Mouse (Mus musculus) lung, adult 18-20 months (tissue): ENCODE data around the gene Endod1.
"Not testable (repeated sequence)": the region's sequence is repeated elsewhere in the genome, so short reads cannot be mapped to it uniquely, and the experiment has no call there.

Experiments
- DNase-seq, 2 experiments: peaks; one replicate each; pipeline ENCODE4 v3.0.0; 2022; ENCODE audit warnings: mixed read lengths in 2 of 2

Endod1 gene

DNA sequence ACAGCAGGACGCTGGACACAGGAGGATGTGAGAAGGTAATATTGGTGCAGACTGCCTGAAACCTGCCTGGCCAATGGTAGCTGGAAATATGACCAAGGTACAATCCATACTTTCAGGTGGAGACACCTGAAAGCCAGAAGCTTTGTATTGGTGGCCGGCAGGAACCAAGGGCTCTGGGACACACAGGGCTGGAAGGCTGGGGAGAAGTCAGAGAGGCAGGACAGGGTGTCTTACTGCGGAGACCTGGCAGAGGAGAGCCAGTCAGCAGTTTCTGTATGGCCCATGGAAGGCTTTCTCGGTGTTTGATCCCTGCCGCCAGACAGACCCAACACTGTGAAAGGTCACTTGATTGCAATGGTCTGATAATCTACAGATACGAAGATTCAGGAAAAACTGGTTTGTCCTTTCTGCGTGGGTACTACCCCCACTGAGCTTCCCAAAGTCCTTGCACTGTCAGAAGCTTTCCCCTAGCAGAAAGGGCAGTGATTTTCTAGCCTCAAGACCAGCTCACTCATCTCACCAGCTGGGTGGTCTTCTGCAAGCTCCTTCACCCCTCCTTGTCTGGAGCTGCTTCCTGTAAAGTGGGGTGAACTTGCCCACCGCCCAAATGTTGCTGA is 1.4 kb downstream of the Endod1 start:
- no peak for DNase-seq

DNA sequence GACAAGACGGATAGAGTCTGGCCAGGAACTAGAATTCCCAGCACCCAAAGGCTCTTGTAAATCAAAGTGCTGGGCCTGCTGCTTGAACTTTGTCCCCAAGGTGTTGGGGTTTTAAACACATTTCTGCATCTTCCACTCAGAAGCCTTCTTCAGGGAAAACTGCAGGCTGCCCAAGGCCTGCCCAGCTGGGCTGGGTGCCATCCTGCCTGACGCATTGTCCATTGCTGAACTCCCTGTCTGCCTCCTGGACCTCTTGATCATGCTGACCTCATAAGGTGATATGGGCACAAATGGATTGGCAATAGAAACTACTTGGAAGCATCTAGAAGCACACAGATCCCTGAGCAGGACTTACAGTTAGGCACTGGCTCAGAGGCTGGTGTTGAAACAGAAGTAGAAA is 3.2 kb downstream of the Endod1 start:
- DNase-seq = peak in 1 of 2 experiments; percentile 41

DNA sequence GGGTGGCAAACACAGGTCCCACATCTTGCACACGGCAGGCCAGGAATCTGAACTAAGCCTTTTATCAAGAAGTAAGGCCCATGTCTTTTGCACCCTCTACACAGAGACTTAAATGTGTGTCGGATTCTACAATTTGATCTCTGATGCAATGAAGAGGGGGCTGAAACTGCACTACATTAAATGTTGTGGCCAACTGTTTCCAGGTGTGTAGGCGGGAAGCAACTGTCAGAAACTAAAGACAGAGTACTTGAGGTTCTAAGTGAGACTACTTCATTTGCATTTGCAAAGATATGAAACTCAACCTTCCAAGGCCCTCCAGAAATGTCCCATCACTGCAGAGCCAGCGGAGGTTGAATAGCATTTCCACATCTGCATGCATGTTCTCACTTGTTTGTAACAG is 5.2 kb downstream of the Endod1 start:
- no peak for DNase-seq

DNA sequence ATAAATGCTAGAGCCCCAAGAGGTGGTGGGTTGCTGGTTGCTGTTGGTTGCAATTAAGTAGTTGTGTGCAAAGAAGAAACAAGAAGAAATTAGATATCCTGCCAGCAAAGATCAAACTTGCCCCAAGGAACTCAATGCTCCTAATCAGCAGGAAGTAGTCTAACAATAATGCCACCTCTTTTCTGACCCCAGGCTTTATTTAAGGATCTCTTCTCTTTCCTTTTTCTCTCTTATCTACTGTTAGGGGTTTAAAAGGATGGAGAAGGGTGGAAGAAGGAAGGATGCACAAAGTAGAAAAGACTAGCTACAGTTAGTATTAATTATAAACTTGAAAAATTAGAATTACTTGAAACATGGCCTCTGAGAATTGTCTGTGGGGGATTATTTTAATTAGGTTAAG is 8.9 kb downstream of the Endod1 start:
- no peak for DNase-seq

DNA sequence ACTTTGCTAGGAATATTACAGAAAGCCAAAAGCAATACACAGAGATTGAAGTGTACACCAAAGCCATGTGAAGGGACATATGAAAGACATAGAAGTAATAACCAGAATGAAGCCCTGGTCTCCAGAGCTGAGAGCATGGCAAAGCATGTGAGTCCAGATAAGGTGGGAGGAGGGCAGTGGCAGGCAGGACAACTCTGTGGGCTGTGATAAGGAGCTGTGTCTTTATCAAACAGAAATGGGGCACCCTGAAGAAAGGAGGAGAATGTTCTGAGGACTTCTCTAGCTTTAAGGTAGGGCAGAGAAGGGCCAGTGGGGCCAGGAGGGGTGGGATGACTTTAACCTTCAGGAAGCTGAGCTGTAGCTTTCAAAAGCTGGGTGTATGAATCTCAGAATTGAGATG is 12.0 kb downstream of the Endod1 start:
- DNase-seq = no peak

DNA sequence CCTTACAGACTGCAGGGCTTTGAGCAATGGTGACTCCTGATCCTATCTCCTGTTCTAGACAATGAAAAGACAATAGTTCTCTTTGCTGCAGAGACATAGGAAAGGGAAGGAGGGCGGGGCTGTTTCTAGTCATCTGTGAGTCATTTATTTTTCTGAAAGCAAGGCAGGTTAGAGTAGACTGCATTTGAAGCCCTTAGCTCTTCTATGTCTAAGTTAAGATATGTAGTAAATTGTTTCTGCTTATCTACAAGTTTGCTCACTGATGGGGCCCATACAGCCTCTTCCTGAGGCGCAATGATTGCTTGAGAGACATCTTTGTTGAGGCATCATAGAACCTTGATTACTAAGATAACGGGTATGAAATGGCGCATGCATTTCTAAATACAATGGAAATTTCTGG is 13.5 kb downstream of the Endod1 start:
- DNase-seq = no peak

DNA sequence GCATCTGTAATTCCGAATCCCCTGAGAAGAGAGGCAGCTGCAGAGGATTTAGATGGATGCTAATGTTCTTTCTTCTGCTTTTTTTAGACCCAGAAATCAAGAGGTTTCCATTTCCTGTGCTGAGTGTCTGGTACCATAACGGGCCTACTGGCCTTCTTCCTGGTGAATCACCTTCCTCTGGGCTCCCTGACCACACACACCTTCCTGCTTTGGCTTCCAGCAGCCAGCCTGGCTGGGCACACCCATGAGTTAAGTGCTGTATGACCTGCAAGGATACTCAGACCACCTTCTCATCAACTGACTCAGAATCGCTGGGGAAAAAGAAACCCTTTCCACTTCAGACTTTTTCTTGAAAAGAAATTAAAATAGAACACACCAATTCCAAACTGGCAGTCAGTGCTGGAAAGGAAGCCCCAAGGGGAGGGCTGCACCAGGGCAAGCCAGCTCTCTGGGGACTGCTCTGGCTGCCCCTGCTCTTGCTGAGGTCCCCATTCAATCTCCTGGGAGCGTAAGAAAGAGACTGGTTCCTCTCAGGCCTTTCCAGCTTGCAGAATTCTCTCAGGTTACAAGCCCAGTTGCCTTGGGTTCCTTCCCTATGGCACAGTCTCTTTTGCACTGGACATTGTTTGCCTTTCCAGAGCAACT is 15.7 kb downstream of the Endod1 start:
- no peak for DNase-seq

DNA sequence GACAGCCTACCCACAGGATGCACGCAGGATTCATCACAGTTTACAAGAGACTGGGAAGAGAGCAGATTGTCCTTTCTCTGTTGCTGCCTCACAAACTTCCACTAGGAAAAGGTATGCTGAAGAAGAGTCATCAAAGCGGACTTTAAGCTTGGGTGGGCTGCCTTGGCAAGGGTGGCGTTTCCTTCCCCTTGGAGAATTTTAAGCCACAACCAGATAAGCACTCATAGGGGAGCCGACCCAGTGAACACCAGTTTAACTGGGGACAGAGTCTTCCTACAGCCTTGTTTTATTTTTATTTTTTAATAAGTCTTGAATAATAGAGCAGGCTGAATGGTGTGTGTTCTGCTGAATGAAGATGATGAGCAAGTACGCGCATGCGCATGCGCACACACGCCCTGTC is 16.6 kb downstream of the Endod1 start:
- no peak for DNase-seq

DNA sequence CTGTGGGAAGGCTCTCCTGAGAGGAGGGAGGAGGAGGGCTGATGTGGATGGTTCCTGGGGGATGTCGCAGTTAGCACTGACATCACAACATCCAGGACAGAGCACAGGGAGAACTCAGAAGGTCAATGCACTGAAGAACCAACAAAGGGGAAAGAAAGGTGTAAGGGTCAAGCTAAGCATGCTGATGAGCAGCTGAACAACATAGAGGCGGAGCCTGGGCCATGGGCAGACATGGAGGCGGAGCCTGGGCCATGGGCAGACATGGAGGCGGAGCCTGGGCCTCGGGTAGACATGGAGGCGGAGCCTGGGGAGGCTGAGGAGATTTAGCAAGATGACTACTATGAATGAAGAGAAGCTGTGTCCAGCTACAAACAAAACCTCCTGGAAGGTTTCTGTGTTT is 17.8 kb downstream of the Endod1 start:
- no peak for DNase-seq

DNA sequence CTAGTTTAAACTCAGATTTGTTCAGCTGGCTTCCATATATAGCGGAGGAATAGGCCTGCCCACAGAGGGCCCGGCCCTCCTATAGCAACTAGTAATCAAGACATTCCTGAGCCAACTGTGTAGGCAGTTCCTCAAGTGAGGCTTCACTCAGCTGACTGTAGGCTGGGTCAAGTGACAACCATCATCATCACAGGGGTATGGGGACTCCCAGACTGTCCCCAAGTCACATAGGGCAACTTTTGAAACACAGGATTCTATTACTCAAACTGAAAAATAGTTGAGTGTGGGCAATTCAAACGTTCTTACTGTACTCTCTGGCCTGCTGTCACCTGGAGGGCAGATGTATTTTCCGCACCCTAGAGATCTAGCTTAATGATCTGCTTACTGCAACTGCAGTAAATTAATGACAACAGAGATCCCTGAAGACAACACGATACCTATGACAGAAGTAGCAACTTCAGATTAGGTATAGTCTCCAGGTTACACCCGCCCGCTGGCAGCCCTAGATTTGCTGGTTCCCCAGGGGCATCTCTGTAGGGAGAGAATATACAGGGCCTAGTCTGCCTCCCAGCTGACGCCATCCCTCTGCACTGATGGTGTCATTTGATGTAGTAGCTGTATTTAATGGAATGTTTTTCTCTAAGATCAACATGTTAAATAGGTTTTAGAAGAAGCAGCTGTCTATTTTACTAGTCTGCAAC is 19.1 kb downstream of the Endod1 start:
- DNase-seq = no peak

DNA sequence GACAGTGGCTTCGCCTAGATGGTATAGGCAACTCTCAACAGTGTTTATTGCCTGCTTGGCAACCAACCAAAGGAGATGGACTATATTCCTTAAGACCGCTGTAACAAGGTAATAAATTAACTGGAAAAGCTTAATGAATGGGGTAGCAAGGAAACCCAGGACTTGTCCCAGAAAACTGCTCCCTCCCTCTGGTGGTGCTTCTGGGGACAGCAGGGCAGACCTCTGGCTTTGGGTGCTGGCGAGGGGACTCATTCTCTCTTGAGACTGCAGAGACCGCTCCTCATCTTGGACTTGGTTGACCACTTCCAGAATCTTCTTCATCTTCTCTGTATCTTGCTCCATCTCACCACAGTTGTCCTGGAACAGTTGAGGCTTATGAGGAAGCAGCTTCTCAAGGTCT is 24.3 kb downstream of the Endod1 start:
- DNase-seq = no peak

DNA sequence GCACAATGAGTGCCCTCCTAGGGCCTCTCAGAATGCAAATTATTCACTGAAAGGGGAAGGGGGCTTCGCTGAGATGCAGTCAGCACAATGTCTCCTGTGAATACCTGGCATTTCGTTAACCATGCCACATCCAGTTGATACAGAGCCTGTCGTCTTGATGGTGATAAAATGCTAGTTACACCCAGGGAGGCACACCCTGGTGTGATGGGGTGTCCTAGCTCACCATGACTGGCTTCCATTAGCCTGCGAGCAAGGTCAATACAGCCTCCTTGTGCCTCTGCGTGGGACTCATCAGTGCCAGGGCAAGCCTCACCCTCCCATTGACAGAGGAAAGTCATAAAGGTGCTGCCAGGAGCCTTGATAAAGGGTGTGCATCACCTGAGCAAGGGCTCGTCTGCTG is 26.5 kb downstream of the Endod1 start:
- DNase-seq = no peak

DNA sequence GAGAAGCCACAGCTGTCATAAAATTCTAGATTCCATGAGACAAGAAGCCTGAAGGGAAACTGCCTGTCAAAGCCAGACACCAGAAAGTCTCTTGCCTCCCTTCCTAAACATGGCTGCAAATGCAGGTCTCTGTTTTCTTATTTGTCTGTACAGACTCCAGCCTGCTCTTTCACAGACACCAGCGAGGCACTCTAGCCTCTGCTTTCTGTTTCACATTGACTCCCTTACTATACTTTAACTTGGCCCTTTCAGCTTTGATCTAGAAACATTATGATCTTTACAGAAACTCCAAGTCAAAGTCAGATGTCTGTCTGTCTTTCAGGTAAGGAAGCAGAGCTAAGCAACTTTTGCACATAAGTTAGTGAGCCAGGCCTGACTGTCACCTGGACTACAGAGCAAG is 29.0 kb downstream of the Endod1 start:
- DNase-seq = no peak

DNA sequence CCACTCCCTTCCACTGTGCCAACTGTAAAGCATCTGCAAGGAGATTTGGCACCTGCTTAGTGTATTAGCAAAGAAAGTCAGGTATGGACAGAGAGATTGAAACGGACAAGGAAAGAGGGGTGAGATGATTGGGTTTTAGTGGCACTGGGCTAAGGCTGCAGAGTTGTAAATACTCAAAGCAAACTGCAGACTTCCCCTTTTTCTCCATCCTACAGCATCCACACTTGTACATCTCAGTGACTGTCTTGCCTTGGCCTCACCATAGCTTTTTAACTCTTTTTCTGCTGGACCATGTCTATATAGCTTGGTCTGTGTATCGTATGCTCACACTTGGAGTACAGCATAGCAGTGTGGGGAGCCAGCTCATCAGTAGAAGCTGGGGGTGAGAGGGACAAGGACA is 30.5 kb downstream of the Endod1 start:
- no peak for DNase-seq

DNA sequence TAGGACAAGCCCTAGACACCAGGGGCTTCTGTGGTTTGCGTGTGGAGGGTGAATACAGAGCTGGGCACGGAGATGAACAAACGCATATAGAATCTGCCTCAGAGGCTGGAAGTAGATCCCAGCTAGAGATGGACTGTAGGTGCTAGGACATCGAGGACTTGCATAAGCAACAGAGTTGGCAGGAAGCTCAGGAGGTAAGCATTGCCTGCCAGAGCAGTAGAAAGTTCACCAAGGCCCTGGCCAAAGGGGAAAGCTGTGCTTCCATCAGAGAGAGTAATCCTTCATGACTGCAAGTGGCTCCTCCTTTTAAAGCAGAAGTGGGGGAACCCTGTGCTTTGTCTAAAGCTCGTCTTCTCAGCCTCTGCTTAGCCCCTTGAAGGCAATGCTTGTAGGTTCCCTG is 31.9 kb downstream of the Endod1 start:
- no peak for DNase-seq

DNA sequence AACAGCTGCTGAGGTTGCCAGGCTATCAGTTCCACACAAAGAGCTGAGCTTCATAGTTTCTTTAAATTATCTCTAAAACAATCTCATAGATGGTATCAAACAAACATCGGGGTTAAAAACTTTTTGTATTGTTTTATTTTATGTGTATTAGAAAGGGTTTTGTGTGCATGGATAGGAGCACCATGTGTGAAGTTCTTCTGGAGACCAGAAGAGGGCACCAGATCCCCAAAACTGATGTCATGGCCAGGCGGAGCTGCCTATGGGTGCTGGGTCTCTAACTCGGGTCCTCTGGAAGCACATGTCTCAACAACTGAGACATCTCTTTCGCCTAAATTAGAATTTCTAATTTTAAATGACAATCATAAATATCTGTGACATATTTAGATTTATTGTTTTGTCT is 32.9 kb downstream of the Endod1 start:
- peak in 1 of 2 experiments; percentile 20 for DNase-seq

DNA sequence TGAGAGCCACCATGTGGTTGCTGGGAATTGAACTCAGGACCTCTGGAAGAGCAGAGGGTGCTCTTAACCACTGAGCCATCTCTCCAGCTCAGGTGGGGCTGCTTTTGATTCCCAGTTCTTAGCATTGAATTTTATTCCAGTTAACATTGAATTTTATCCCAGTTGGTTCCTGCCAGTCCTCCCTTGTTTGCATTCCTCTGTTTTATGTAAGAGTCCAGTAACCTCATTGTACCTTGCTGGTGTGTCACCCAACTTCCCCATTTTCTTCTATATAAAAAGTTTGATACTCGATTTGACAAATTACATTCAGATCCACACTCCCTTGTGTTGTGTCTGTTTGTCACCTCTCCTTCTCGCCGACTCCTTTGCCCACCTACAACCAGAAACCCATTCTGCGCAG is 35.4 kb downstream of the Endod1 start:
- DNase-seq = not testable (repeated sequence)

DNA sequence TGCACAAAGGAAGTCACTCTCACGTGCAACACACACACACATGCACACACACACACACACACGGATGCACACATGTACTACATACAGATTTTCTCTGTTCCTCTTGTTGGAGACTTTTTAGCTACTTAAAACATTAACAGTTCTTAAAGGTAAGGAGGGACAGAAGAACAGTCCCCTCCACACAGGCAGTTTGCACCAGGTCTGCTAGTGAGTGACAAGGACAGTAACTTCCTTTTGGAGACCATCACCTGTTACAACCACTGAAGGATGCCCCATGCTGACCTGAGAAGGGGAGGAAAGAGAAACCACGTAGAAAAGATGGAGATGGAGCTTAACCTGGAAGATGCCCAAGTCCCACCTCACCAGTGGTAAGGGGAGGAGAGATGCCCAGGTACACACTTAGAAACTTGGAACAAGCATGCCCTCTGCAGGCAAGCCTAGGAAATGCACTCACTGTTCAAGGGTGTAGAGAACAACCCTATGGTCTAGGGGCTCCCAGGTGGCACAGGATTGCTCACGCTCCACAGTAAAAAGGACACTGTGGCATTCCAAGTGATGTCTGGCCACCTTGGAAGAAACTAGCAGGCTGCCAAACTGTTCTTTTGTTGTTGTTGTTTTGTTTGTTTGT is 39.2 kb downstream of the Endod1 start:
- DNase-seq = peak; percentile 63 to 64

DNA sequence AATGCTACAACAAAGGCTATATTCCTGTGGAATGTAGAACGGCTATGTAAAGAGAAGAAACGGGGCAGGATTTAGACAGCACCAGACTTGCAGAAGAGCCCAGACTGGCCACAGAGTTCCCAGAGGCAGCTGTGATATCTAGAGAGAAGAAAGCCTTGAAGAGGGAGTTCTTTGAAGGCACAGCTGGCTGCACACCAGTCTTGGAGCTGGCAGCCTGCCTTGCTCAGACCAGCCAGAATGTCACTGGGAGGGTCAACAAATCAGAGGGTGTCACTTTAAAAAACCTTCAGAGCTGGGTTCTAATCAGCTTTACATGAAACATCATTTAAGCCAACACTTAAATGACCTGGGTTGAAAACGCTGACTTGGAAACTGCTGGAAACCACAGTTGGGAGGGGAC is 42.6 kb downstream of the Endod1 start:
- DNase-seq = no peak

DNA sequence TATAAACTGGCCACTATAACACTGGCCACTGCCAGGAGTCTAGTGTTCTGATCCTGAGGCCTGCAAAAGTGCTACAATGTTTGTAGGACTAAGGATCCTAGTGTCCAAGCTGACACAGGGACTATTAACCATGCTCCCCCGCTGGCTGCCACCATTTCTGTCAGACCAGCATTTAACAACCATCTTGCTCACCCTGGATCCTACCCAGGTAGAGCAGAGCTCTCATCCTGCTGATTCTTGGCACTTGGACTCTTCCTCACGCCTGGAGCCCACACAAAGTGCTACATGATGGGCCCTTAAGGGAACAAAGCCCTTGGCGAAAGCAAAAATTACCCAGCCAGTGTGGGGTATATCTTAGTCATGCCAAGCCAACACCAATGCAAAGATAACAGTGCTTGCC is 44.4 kb downstream of the Endod1 start:
- DNase-seq = no peak

DNA sequence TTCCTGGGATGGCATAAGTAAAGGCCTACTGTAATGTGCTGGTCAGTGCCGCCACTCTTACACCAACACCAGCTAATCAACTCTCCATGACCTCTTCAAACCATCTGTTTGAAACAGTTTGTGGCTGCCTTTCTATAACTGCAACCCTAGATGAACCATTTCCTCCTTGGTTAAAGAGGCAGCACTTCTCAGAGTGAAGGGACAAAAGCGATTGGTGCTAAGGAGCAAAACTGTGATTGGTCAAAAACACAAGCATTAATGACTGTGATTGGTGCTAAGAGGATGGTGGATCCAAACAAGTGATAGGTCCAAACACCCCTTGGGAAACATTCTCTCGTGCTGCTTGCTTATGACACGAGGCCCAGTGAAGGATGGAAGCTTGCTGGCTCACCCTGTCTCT is 45.5 kb downstream of the Endod1 start:
- no peak for DNase-seq

DNA sequence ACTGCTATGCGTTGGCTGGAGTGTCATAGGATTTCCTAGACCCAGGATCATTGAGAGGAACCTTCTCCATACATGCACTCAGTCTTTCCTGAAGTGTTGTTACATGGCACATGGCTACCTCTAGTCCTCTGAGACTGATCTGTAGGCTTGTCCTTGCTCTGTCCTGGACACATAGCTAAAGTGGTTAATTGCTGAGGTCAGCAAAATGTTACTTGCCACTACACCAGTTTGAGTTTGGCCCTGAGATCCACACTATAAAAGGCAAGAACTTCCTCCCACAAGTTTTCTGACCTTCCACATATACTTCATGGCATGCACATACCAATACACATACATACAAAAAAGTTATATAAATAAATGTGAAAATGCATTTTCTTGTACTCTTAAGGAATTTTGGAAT is 64.7 kb downstream of the Endod1 start:
- no peak for DNase-seq

DNA sequence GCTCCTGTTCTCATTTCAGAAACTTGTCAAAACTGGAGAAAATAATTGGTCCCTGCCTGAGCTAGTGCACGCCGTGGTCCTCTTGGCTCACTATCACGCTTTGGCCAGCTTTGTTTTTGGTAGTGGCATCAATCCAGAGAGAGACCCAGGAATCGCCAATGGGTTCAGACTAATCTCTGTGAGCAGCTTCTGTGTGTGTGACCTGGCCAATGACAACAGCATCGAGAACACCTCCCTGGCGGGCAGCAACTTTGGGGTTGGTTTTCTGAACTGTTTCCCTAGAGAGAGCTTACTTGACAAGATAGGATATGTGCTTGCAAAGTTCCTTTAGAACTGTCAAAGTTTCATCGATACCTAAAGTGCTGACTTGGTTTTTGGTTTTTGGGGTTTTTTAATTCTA is 66.8 kb downstream of the Endod1 start:
- DNase-seq = no peak

DNA sequence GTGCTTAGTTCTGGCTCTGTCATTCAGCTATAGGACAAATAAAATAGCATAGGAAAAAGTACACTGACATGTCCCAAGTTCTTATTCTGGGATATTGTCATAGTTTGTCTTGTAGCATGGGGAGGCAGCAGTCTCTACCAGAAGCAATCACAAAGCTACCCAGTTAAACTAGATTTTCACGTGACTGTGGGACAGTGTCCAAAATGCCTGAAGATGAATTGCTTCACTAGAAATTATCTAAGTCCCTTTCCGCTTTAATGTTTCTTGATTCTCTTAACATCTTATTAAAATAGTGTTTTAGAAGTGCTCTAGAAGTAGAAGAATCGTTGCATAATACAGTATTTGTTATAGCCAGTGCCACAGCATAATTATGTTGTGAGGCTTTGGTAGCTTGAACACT is 67.3 kb downstream of the Endod1 start:
- DNase-seq = no peak
